ENCODE assay signal across 28 mouse cellular contexts in genomic region chr10:80285222-80286070, GRCm38 (mm10). TPM values are rescaled to one million over a fixed set of nuclear protein-coding genes. Genes with fewer than 3 reads are reported as not detected.
DNase-seq lines count a peak whose midpoint lies in the region; ATAC-seq and TF ChIP-seq lines count a peak whose summit lies in the region.
"Had no signal": no experiment of that assay in that cellular context is flagged by ENCODE, and none has a peak within 500 bp of the region (broad histone marks: within the 10 kb centered on the region; RNA-seq: fewer than 3 reads in every experiment).

No protein-coding gene starts in this region.

- no peak for TF ChIP-seq CTCF in lung, postnatal 0 days (IDR thresholded peaks at IDR 0.05)
- TF ChIP-seq CTCF in stomach, postnatal 0 days (IDR thresholded peaks at IDR 0.05; ENCODE audit: low read depth) = no peak

- H3K4me2 ChIP-seq in lung, postnatal 0 days (replicated peaks; ENCODE audit: low read depth, low read length) = no peak overlapping the region
- no peak overlapping the region for H3K4me2 ChIP-seq in stomach, postnatal 0 days (replicated peaks; ENCODE audit: low read depth)
- no peak overlapping the region for H3K4me2 ChIP-seq in forebrain, embryonic 15.5 days (replicated peaks)
- H3K4me2 ChIP-seq: heart, embryonic 15.5 days; hindbrain, embryonic 15.5 days; liver, embryonic 12.5 days; midbrain, embryonic 15.5 days had no signal

- DNase-seq in lung, postnatal 0 days (ENCODE audit: low spot score) = peak; percentile 4
- DNase-seq in lung, postnatal 4 days = no peak
- DNase-seq in MN1 (ENCODE audit: low spot score) = peak; percentile 51
- DNase-seq in adrenal gland, postnatal 10 days = peak; percentile 78
- DNase-seq in stomach, postnatal 0 days (ENCODE audit: low spot score) = no peak
- no peak for DNase-seq in layer of hippocampus, postnatal 14 days (ENCODE audit: low spot score in 2 of 2)
- DNase-seq: cerebellum, adult 11 months; cerebellum, adult 9-11 months; embryo, embryonic 11 days; gastrocnemius, postnatal 10 days; heart, postnatal 4 days; kidney, adult 11 months; kidney, postnatal 14 days; liver, postnatal 0 days; thymus, postnatal 4 days had no signal

- no peak overlapping the region for H3K9ac ChIP-seq in lung, postnatal 0 days (replicated peaks; ENCODE audit: low read depth)
- H3K9ac ChIP-seq in stomach, postnatal 0 days (ENCODE audit: low read length) = 0 out of 2 replicates have a peak overlapping the region, but pooled peaks have one; percentile 23
- H3K9ac ChIP-seq in forebrain, embryonic 15.5 days (replicated peaks) = no peak overlapping the region
- H3K9ac ChIP-seq: heart, embryonic 15.5 days; hindbrain, embryonic 15.5 days; liver, embryonic 12.5 days; liver, postnatal 0 days; midbrain, embryonic 15.5 days had no signal

- H3K27ac ChIP-seq in lung, postnatal 0 days (ENCODE audit: low read length) = peak overlapping the region; percentile 95
- H3K27ac ChIP-seq in stomach, postnatal 0 days (replicated peaks) = no peak overlapping the region
- no peak overlapping the region for H3K27ac ChIP-seq in forebrain, embryonic 15.5 days (replicated peaks)
- H3K27ac ChIP-seq: heart, embryonic 15.5 days; hindbrain, embryonic 15.5 days; left cerebral cortex, adult 2 months; liver, embryonic 12.5 days; macrophage; midbrain, embryonic 15.5 days had no signal

- TF ChIP-seq EP300 in lung, postnatal 0 days (IDR thresholded peaks at IDR 0.05) = no peak
- no peak for TF ChIP-seq EP300 in stomach, postnatal 0 days (optimal IDR thresholded peaks at IDR 0.05)

- no peak overlapping the region for H3K4me3 ChIP-seq in lung, postnatal 0 days (ENCODE audit: low read depth, low read length)
- no peak overlapping the region for H3K4me3 ChIP-seq in stomach, postnatal 0 days (ENCODE audit: low read depth, low read length)
- no peak overlapping the region for H3K4me3 ChIP-seq in forebrain, embryonic 15.5 days
- H3K4me3 ChIP-seq: erythroblast, embryonic 14.5 days; heart, embryonic 15.5 days; hindbrain, embryonic 15.5 days; left cerebral cortex, adult 2 months; liver, embryonic 12.5 days; midbrain, embryonic 15.5 days had no signal

- 0 out of 2 replicates have a peak, but pooled peaks cover 6% of the 10 kb centered on the region for H3K36me3 ChIP-seq in lung, postnatal 0 days (ENCODE audit: insufficient read depth, low read length)
- peaks cover 27% of the 10 kb centered on the region for H3K36me3 ChIP-seq in stomach, postnatal 0 days (ENCODE audit: control insufficient read depth, insufficient read depth, low read length)
- H3K36me3 ChIP-seq in forebrain, embryonic 15.5 days = peaks cover 75% of the 10 kb centered on the region

- peaks cover 13% of the 10 kb centered on the region for H3K4me1 ChIP-seq in lung, postnatal 0 days (ENCODE audit: insufficient read depth, low read depth, low read length)
- no peaks in the 10 kb centered on the region for H3K4me1 ChIP-seq in stomach, postnatal 0 days (replicated peaks; ENCODE audit: control insufficient read depth, insufficient read depth)
- no peaks in the 10 kb centered on the region for H3K4me1 ChIP-seq in forebrain, embryonic 15.5 days
- H3K4me1 ChIP-seq: midbrain, embryonic 15.5 days had no signal

- ATAC-seq in lung, postnatal 0 days = no peak
- ATAC-seq in stomach, postnatal 0 days (ENCODE audit: low FRiP score, low TSS enrichment) = no peak
- ATAC-seq in forebrain, embryonic 15.5 days (replicated peaks) = no peak
- ATAC-seq: activated CD4-positive, CD25-positive, alpha-beta regulatory T cell, adult 4 months; CD4-positive, CD25-positive, alpha-beta regulatory T cell, adult 4 months; inflammation-experienced regulatory T-cells, adult 6 months; liver, embryonic 12.5 days; liver, postnatal 0 days; midbrain, embryonic 15.5 days had no signal

- H3K27me3 ChIP-seq in lung, postnatal 0 days (replicated peaks; ENCODE audit: insufficient read depth, low read length) = no peaks in the 10 kb centered on the region
- H3K27me3 ChIP-seq in stomach, postnatal 0 days (ENCODE audit: control insufficient read depth, insufficient read depth, low read length) = no peaks in the 10 kb centered on the region
- H3K27me3 ChIP-seq in forebrain, embryonic 15.5 days = no peaks in the 10 kb centered on the region
- H3K27me3 ChIP-seq: heart, embryonic 15.5 days; hindbrain, embryonic 15.5 days; liver, embryonic 12.5 days; midbrain, embryonic 15.5 days had no signal

- WGBS in lung, postnatal 0 days = 68% methylated on average over 15 of the region's 15 CpGs
- 76% methylated on average over 15 of the region's 15 CpGs for WGBS in stomach, postnatal 0 days
- WGBS in forebrain, embryonic 15.5 days = 88% methylated on average over 14 of the region's 15 CpGs

- no peaks in the 10 kb centered on the region for H3K9me3 ChIP-seq in lung, postnatal 0 days (ENCODE audit: low read length)
- H3K9me3 ChIP-seq in stomach, postnatal 0 days (ENCODE audit: control insufficient read depth, low read length) = no peaks in the 10 kb centered on the region
- H3K9me3 ChIP-seq in forebrain, embryonic 15.5 days = no peaks in the 10 kb centered on the region
- H3K9me3 ChIP-seq: heart, embryonic 15.5 days; hindbrain, embryonic 15.5 days; liver, embryonic 12.5 days; midbrain, embryonic 15.5 days had no signal

RNA-seq across cellular contexts. Expression of gene Rps15, which starts 6.8 kb away (rescaled TPM):
- 651 and 741 TPM in 2 replicates for polyA plus RNA-seq in lung, postnatal 0 days (2015; fragmentation: Nextera tagmentation; extraction: Ambion mirVana)
- total RNA-seq in adrenal gland, postnatal 10 days (2021) = 1,000 to 10,000 TPM; 1,216 to 1,243 TPM
- 766 and 821 TPM in 2 replicates for polyA plus RNA-seq in stomach, postnatal 0 days (2015; fragmentation: Nextera tagmentation; extraction: Ambion mirVana)
- 100 to 1,000 TPM; 727 to 762 TPM for total RNA-seq in layer of hippocampus, postnatal 14 days (2021)
- 628 and 651 TPM in 2 replicates for polyA plus RNA-seq in forebrain, embryonic 15.5 days (2015; fragmentation: Nextera tagmentation; extraction: Ambion mirVana)

RNA-seq across cellular contexts. Expression of gene Apc2, which starts 10.3 kb away (rescaled TPM):
- 0.57 and 0.85 TPM in 2 replicates for polyA plus RNA-seq in lung, postnatal 0 days (2015; fragmentation: Nextera tagmentation; extraction: Ambion mirVana)
- 1 to 10 TPM; 2.7 to 5.6 TPM for total RNA-seq in adrenal gland, postnatal 10 days (2021)
- polyA plus RNA-seq in stomach, postnatal 0 days (2015; fragmentation: Nextera tagmentation; extraction: Ambion mirVana) = 1.2 and 1.3 TPM in 2 replicates
- total RNA-seq in layer of hippocampus, postnatal 14 days (2021) = 100 to 1,000 TPM; 131 to 133 TPM
- polyA plus RNA-seq in forebrain, embryonic 15.5 days (2015; fragmentation: Nextera tagmentation; extraction: Ambion mirVana) = 205 and 210 TPM in 2 replicates
- total RNA-seq: granulocyte monocyte progenitor cell, adult 5-6 weeks; megakaryocyte-erythroid progenitor cell, adult 5-6 weeks had no signal
- polyA plus RNA-seq: erythroblast, embryonic 14.5 days had no signal

RNA-seq across cellular contexts. Expression of gene Dazap1, which starts 24.2 kb away (rescaled TPM):
- polyA plus RNA-seq in lung, postnatal 0 days (2015; fragmentation: Nextera tagmentation; extraction: Ambion mirVana) = 37.8 and 38.1 TPM in 2 replicates
- total RNA-seq in adrenal gland, postnatal 10 days (2021) = 100 to 1,000 TPM in 1 of 2 experiments, 10 to 100 TPM in 1; 93.6 to 121 TPM
- 27.4 and 28.4 TPM in 2 replicates for polyA plus RNA-seq in stomach, postnatal 0 days (2015; fragmentation: Nextera tagmentation; extraction: Ambion mirVana)
- 10 to 100 TPM; 83.0 to 93.6 TPM for total RNA-seq in layer of hippocampus, postnatal 14 days (2021)
- polyA plus RNA-seq in forebrain, embryonic 15.5 days (2015; fragmentation: Nextera tagmentation; extraction: Ambion mirVana) = 70.0 and 78.4 TPM in 2 replicates

RNA-seq across cellular contexts. Expression of gene Gamt, which starts 24.6 kb away (rescaled TPM):
- polyA plus RNA-seq in lung, postnatal 0 days (2015; fragmentation: Nextera tagmentation; extraction: Ambion mirVana) = 23.5 and 25.4 TPM in 2 replicates
- 100 to 1,000 TPM; 164 to 167 TPM for total RNA-seq in adrenal gland, postnatal 10 days (2021)
- 16.3 and 17.4 TPM in 2 replicates for polyA plus RNA-seq in stomach, postnatal 0 days (2015; fragmentation: Nextera tagmentation; extraction: Ambion mirVana)
- total RNA-seq in layer of hippocampus, postnatal 14 days (2021) = 10 to 100 TPM; 39.9 to 43.7 TPM
- polyA plus RNA-seq in forebrain, embryonic 15.5 days (2015; fragmentation: Nextera tagmentation; extraction: Ambion mirVana) = 21.3 and 24.0 TPM in 2 replicates

RNA-seq across cellular contexts. Expression of gene 2310011J03Rik, which starts 34.9 kb away (rescaled TPM):
- polyA plus RNA-seq in lung, postnatal 0 days (2015; fragmentation: Nextera tagmentation; extraction: Ambion mirVana) = 58.4 and 64.8 TPM in 2 replicates
- 10 to 100 TPM; 24.0 to 26.7 TPM for total RNA-seq in adrenal gland, postnatal 10 days (2021)
- polyA plus RNA-seq in stomach, postnatal 0 days (2015; fragmentation: Nextera tagmentation; extraction: Ambion mirVana) = 50.3 and 51.2 TPM in 2 replicates
- 10 to 100 TPM; 20.4 to 23.1 TPM for total RNA-seq in layer of hippocampus, postnatal 14 days (2021)
- 36.9 and 38.1 TPM in 2 replicates for polyA plus RNA-seq in forebrain, embryonic 15.5 days (2015; fragmentation: Nextera tagmentation; extraction: Ambion mirVana)

Comparison
In these comparisons a context has a peak if more than half of its experiments do, and no peak if none do; other contexts are left out.
1. DNase-seq: peak in lung, postnatal 0 days (single experiment), MN1 (single experiment) and adrenal gland, postnatal 10 days (single experiment); none in lung, postnatal 4 days (0 of 2), stomach, postnatal 0 days (single experiment) and layer of hippocampus, postnatal 14 days (0 of 2).
2. RNA of gene Apc2, which starts 10.3 kb away (polyA plus RNA-seq): 205 to 210 TPM in forebrain, embryonic 15.5 days; 1.2 to 1.3 TPM in stomach, postnatal 0 days and 0.57 to 0.85 TPM in lung, postnatal 0 days; every median in the first group is over 10 times any median in the second.